Mouse (Mus musculus) spleen, postnatal 14 days (tissue): ENCODE measurements around the gene Foxo3.

Experiments
- DNase-seq, 2 experiments: peaks; one replicate each; pipeline ENCODE4 v3.0.0; 2021 to 2022; ENCODE audit warnings: low spot score in 2 of 2

The Foxo3 gene

DNA sequence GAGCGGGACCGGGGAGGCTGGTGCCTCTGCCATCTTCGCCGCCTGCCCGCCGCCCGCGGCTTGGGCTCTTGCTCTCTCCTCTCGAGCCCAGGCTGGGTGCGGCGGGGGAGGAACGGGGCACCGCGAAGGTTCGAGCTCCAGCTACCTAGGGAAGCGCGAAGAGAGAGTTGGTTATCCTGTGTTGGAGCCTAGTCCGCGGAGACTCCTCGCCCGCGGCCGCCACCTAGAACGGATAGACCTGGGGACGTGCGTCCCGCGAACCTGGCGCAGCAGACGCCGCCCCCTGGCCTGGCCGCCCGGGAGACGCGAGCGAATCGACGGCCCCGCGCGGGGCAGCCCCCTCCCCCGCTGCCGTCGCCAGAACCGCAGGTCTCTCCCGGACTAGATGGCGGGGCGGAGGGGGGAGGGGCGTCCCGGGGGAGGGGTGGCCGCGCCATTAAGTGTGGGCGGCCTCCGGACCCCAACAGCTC is 1.1 kb downstream of the Foxo3 start:
- DNase-seq = peak; percentile 47 to 48

DNA sequence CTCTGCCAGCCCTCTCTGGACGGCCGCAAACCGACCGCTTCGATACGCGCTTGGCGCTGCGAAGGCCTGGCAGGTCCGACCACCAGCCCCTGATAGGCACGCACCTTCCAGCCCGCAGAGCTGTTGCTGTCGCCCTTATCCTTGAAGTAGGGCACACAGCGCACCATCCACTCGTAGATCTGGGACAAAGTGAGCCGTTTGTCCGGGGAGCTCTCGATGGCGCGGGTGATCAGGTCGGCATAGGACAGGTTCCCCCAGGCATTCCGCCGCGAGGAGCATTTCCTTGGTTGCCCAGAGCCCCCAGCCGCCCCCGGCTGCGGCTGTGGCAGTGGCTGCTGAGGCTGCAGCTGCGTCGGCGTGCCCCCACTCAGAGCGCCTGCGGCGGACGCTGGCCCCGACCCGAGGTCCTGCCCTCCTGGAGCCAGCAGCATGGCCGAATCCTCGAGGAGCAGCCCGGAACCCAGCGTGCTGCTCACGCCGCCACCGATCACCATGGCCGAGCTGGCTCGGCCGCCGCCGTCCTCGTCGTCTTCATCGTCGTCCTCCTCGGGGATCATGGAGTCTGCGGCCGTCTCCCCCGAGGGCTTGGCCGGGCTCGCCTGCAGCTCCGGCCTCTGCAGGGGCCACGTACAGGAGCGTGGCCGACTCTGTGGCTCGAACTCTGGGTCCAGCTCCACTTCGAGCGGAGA is 1.7 kb downstream of the Foxo3 start:
- DNase-seq = peak in 1 of 2 experiments; percentile 21

- peak; percentile 51 to 55 for DNase-seq
Observed at GRCm38 (mm10) chr10:42273760-42274691, 2.5 kb downstream of the Foxo3 start.

GRCm38 (mm10) chr10:42273403-42273759 is 3.2 kb downstream of the Foxo3 start:
- no peak for DNase-seq

GRCm38 (mm10) chr10:42271454-42272230 is 4.9 kb downstream of the Foxo3 start:
- no peak for DNase-seq

DNA sequence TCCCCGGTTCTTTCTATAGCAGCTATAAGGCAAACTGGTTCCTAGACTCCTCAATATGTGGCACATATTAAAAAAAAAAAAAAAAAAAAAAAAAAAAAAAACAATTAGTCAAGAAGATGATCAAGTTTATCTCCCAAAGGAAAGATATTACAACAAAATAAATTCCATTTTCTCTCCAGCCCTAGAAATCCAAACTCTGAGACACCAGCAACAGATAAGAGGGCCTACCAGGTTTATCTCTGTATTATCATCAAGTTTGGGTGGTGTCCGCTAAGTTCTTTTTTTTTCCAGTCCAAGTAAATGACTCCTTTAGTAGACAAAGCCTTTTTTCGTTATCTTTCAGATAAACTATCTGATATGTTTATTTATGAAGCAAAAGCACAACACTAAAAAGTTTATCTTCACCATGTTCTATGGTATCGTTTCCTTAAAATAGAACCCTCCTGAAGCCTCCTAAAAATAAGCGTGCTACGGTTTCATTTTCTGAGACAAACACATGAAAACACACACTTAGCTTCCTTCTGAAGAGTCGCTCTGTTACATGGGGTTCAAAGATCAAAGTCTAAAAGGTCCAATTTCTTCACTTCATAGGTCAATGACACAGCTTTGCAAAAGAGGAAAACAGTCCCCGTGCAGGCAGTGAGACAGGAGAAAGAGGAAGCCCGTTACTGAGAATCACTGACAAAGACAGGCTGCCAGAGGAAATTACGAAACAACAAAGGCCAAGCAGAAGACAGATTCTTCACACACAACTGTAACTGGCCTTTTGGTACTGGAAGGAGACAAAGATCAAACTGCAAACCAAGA is 6.1 kb downstream of the Foxo3 start:
- DNase-seq = no peak

DNA sequence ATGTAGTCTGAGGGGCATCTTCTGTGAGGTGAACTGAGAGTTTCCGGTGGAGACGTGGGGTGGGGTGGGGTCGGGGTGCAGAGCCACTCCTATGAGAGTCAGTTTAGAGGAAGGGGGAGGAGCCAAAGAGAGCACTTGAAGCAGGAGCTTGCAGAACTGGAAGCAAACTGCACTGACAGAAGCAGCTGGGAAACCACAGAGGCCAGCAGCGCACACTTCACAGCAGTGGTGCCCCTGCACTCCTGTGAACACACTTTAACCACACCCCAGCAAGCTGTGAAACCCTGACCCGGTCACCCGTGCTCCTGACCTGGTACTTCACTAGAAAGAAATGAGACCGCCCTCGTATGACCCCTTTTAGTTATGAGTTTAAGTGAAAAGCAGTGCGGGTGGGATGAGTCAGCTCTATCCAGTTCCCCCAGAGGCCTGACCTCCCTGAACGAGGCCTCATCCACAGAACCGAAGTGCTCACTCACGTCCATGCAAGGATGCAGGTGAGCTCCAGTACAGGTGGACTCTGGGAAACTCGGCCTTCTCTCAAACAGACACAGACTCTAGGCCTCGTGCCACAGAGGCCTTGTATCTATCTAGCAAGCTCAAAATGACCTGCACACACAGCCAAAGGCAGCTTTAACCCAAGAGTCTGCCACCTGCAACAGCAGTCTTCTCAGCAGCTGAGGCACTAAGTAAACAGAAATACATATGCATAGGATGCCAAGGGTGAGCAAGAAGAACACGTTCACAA is 7.1 kb downstream of the Foxo3 start:
- DNase-seq = peak; percentile 35 to 44

GRCm38 (mm10) chr10:42267811-42268545 is 8.6 kb downstream of the Foxo3 start:
- no peak for DNase-seq

- peak in 1 of 2 experiments; percentile 41 for DNase-seq
Observed at GRCm38 (mm10) chr10:42265021-42265689, 11.4 kb downstream of the Foxo3 start.

DNA sequence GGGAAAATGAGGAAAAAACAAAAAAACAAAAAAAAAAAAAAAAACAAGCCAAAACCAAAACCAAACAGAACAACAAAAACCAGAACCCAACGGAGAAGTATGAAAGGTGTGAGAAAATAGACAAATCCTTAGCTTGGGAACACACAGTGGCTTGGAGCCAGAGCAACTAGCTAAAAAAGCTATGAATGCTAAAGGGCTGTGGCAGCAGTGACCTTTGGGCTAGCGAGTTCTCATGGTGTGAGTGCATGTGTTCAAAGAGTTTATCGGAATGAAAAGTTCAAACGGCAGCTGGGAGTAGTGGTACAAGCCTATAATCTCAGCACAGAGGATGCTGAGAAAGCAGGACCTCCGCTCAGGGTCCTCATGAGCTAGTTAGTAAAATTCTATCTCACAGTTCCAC is 12.4 kb downstream of the Foxo3 start:
- DNase-seq = no peak

DNA sequence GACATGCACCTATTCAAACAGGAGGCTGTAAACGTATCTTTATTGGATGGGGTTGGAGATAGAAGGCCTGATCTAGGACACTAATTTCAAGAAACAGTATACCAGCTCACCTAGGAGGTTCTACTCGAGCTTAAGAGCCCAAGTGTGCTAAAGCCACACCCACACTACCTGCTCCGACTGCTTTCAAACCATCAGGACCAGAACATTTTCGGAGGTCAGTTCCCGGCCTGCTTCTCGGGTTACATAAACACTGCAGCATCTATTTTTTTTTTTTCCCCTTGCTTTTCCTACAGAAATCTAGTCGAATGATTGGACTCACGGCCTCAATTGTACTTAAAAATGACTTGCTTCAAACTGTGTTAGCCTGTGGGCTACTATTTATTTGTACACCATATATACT is 12.9 kb downstream of the Foxo3 start:
- DNase-seq = no peak

GRCm38 (mm10) chr10:42262061-42262460 is 14.5 kb downstream of the Foxo3 start:
- DNase-seq = no peak

DNA sequence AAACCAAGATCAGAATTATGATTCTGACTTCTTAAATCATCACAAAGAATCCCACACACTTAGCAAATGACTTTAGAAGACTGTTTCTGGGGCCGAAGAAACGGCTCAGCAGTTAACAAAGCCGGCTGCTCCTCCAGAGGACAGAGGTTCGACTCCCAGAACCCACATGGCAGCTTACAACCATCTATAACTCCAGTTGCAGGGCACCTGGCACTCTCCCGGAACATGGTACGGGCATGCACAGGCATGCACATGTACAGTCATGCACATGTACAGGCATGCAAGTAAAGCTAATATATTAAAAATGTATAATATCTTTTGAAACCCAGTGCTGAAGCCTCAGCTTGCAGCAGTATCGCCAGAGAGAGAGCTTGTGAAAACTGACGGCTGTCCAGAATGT is 15.5 kb downstream of the Foxo3 start:
- DNase-seq = no peak

DNA sequence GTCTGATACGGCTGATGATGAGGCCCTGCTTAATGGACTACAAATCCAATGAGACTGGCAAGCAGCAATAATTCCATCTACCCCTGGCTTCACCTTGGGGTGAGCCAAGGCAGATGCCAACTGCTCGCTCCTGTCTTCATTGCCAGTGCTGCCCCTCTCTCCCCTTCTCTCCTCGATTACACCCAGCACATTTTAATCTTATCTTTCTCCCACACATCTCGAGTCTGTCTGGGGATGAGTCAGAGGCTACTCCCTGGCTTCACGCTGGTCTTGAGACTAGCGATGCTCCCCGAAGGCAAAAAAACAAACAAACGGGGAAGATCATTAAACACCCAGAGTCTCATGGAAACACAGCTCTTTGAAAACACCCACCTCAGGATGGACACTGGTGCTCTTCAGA is 16.0 kb downstream of the Foxo3 start:
- DNase-seq = no peak

GRCm38 (mm10) chr10:42259602-42260001 is 17.0 kb downstream of the Foxo3 start:
- no peak for DNase-seq

DNA sequence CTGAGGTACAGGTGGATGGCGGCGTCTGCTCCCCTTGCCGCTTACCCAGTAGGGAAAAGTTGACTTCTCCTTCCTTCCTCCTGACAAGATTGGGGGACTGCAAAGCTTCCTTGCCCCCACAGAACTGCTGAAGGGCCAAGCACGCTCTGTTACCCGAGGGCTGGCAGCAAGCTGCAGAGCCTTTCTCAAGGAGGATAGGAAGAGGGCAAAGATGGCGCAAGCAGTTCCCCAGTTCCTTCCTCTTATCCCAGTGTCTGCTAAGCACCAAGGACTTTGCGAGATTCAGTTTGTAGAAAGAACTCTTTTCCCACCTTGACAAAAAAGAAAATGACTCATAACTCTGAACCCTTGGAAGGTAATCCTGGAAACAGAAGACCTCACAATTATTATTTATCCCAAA is 18.6 kb downstream of the Foxo3 start:
- DNase-seq = no peak

- DNase-seq = no peak
Observed at GRCm38 (mm10) chr10:42254788-42255187, 21.8 kb downstream of the Foxo3 start.

DNA sequence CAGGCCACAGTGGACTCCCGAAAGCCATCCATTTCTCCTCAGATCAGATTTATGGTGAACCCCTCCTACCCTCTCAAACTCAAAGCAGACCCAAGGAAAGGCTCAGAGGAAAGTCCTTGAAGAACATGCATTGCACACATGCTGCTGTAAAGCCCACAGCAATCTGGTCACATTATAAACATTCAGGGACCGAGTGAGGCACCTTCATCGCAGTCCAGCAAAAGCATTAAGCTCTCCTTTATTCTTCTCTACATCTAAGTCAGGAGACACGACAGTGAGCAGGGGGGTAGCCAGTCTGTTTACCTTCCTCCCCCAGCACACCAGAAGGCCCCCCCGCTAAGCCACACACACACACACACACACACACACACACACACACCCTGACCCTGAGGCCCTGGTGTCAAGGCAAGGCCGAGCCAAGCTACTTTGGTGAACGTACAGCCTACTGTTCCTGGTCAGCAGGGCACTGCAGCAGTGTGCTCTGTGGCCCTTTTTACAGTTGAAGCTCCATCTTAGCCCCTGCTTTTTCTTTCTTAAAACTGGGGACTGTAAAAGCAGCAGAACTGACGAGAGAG is 24.7 kb downstream of the Foxo3 start:
- DNase-seq = no peak

DNA sequence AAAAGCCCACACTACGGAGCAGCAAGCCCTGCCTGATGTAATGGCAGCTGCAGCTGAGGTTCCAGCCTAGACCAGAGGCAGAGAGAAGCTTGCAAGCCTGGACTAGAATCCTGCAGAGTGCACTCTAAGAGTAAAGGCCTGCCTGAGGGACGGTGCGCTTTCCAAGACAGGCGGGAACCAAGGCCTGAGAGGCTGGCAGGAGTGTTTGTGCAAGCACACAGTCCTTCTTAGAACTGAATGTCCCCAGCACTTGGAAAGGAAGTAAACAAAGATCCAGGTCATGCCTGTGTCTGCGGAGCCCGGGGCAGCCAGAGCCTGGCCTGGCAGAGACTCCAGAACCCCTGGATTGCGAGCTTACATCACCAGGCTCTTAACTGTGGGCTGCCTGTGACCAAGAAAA is 25.4 kb downstream of the Foxo3 start:
- no peak for DNase-seq
